Mouse (Mus musculus): ENCODE data around the gene Dpp6.

Gene Dpp6

DNA sequence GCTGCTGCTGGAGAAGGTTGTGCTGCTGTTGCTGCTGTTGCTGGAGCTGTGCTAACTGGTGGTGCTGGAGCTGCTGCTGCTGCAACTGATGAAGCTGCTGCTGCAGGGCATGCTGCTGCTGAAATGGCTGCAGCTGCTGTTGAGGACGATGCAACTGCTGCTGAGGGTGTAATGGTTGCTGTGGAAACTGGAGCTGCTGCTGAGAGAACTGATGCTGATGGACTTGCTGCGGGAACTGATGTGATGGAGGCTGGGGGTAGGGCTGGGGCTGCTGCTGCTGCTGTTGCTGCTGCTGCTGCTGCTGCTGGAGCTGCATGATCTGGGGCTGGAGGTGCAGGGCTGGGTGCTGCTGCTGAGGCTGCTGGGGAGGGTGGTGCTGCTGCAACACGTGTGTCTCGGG, 948.8 kb downstream of the Dpp6 start:
- DNase-seq (ENCODE audit: low spot score), result no peak

DNA sequence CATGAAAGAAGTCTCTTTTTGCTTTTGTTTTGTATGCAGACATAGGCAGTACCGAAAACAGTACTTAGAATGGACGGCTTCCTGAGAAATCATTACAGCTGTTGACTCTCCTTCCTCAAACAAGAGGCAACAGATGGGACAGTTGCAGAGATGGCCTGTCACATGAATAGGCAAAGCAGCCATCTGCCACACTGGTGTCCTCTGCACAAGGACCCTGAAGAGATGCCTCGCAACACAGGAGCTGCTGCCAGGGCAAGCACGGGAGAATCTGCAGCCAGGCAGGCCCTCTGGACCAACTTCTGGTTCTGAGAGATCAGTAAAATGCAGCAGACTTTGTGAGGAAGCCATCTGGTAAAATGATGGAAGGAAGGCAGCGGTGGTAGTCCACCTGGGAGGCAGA, 950.9 kb downstream of the Dpp6 start:
- DNase-seq (ENCODE audit: low spot score), result no peak
